Mouse (Mus musculus) spleen, adult 2 months (tissue): ENCODE data around the gene Tmem141.
A peak's percentile ranks its signal among the peaks of the same experiment; 100 is the strongest.

ENCODE experiments used
- CTCF ChIP-seq: fragments of 200-500 bp; IDR thresholded peaks from 2 replicates; pipeline ENCODE4 v1.5.1; 2011; ENCODE audit warnings: mild to moderate bottlenecking, inconsistent platforms; ENCODE audit not compliant: insufficient read depth, insufficient read length, insufficient replicate concordance; ENCODE audit errors: extremely low read depth
- POLR2A ChIP-seq: fragments of 200-500 bp; IDR thresholded peaks from 2 replicates; pipeline ENCODE4 v1.6.1; 2011; ENCODE audit warnings: low read depth, low read length, inconsistent platforms

DNA sequence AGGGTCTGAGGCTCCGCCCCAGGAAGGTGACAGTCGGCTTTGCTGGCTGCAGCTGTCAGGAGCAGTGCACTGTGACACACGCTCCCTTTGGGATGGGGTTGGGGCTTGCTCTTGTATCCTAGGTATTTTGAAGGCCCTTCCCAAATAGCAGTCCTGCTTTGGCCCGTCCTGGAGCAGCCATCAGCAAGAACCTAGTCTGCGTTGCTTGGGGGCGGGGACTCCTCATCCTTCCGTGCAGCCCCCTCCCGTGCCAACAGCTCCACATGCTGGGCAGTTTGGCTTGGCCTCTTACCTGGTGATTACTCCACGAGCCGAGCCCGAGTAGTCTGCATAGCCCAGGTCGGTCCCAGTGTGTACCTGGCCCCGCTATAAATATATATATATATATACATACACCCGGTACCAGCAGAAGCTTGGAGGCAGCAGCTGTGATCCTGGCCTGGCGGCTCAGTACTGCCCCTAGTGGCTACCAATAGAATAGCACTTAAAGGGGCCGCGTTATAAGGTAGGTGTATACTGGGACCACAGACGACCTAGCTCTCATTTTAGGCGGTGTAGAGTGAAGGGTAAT is 40.4 kb downstream of the Tmem141 start, which contains the start of gene Ajm1:
- TF ChIP-seq CTCF (peak; percentile 72; the same call in 1 of the 2 replicates), POLR2A (no peak)
